Mouse (Mus musculus) embryo, embryonic 11.5 days (tissue): ENCODE results near the gene Ptprcap.

Experiments used
- DNase-seq: peaks from one replicate; pipeline ENCODE4 v3.0.0-alpha.2; 2012; ENCODE audit warnings: low read depth, low spot score

Ptprcap gene

DNA sequence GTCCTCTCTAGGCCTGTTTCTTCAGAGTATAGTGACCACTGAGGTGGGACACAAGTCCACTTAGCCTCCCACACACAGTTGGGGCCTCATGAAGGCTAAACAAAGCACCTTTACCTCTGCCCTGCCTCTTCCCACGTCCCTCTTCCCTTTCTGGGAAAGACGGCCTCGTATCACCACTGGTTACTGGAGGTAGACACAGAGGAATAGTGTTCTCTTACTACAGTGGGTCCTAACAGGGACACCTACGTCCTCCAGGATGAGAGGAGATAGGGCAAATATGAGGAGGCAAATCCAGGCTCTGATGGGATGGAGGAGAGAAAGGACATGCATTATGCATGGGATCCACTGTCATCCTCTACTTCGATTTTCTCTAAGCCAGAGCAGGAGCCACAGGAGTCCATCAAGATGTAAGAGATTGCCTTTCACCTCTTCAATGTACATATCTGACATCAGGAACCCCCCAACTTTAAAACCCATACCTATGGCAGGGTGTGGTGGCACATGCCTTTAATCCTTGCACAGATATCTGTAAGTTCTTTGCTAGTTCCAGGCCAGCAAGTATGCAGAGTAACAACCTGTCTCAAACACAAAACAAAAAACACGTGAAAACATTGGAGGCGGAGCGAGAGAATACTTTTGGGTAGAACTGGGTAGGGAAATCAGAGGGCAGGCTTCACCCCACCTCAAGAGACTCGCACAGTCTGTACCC is 5.5 kb upstream of the Ptprcap start:
- DNase-seq: no peak

GRCm38 (mm10) chr19:4148491-4148806 is 5.0 kb upstream of the Ptprcap start, which contains the start of gene Coro1b:
Gene Coro1b (plus strand): TSS chr19:4148619.
- peak; percentile 89 for DNase-seq

GRCm38 (mm10) chr19:4148819-4149218 is 4.6 kb upstream of the Ptprcap start:
- DNase-seq: no peak

DNA sequence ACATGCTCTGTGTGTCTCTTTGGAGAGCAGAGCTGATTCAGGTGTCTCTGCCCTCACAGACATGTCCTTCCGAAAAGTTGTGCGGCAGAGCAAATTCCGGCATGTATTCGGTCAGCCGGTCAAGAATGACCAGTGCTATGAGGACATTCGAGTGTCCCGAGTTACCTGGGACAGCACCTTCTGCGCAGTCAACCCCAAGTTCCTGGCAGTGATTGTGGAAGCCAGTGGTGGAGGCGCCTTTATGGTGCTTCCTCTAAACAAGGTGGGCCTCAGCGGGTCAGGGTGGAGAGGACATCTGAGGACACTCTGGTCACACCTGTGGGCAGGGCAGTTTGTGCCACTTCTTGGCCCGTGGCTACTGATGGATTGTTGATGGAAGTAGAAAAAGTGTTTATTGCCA is 4.1 kb upstream of the Ptprcap start:
- DNase-seq: no peak

DNA sequence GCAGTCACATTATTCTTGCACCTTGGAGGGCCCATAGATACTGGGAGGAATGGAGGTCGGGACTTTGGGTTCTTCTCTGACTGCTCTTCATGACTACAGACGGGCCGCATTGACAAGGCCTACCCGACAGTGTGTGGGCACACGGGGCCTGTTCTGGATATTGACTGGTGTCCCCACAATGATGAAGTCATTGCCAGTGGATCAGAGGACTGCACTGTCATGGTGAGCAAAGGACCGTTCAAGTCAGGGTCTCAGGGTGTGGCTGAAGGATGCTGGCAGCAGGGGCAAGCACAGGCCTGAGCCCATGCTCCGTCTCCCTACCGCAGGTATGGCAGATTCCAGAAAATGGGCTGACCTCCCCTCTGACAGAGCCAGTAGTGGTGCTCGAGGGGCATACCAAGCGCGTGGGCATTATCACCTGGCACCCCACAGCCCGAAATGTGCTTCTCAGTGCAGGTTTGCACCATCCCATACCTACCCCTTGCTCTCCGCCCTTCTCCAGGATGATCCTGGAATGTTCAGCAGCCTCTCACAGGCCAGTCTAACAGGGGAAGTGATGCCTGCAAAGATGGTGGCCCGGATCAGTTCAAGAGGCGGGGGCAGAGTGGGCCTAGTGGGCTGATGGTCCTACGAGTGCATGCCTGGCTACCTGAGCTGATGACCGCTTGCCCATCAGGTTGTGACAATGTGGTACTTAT is 3.5 kb upstream of the Ptprcap start:
- DNase-seq: no peak

DNA sequence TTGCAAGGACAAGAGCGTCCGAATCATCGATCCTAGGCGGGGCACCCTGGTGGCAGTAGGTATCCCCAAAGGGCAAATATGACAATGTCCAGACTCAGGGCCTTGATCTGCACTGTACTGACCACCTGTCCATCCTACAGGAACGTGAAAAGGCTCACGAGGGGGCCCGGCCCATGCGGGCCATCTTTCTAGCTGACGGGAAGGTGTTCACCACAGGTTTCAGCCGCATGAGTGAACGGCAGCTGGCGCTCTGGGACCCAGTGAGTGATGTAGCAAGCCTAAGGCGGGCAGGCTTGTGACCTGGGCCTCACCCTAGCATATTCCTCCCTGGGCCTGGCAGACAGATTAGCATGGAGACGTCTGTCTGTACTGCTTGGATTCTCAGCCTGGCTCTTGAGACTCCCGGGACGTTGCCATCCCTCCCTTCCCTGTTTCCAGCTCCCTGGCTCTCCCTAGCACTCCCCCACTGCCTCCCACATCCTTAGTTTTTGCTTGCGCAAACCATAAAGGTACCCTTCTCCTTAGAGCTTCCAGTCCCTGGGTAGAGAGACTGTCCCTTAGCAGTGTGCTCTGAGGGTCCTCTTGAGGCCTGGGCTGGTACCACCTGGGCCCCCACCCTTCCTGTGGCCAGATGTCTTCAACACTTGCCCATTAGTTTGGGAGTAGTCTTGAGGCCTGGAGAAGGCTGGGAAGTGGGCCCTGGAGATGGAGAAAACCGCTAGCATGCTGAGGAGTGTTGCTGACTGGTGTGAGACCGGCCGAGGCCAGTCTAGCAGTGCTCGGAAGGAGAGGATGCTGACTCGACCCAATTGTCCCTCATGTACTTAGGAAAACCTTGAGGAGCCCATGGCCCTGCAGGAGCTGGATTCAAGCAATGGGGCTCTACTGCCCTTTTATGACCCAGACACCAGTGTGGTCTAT is 2.6 kb upstream of the Ptprcap start:
- no peak for DNase-seq

DNA sequence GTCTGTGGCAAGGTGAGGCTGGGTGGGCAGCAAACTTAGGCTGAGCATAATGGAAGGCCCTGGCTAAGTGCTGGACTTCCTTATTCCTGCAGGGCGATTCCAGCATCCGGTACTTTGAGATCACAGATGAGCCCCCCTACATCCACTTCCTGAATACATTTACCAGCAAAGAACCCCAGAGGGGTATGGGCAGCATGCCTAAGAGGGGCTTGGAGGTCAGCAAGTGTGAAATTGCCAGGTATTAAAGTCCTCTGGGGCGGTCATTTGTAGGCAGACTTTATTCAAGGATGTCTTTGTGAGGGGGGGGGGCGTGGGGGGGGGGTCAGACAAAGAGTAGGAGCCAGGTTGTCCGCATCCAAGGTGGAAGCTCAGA is 1.9 kb upstream of the Ptprcap start:
- no peak for DNase-seq

DNA sequence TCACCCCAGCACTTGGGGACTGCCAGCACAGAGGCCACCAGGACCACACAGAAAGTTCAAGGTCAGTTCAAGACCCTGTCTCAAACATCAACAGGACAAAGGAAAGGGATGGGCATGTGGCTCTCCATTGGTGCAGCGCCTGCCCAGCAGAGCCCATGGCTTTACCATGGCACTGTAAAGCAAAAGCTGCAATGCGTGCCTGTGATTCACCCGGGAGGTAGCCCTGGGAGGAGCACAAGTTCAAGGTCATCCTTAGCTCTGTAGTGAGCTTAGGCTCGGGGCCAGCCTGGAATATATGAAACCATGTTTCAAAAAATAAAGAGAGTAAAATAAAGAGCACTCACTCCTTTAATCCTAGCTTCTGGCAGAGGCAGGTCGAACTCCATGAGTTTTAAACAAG is 1.5 kb upstream of the Ptprcap start:
- DNase-seq: no peak

- no peak for DNase-seq
Measured at GRCm38 (mm10) chr19:4152445-4153231, 766 bp upstream of the Ptprcap start.

DNA sequence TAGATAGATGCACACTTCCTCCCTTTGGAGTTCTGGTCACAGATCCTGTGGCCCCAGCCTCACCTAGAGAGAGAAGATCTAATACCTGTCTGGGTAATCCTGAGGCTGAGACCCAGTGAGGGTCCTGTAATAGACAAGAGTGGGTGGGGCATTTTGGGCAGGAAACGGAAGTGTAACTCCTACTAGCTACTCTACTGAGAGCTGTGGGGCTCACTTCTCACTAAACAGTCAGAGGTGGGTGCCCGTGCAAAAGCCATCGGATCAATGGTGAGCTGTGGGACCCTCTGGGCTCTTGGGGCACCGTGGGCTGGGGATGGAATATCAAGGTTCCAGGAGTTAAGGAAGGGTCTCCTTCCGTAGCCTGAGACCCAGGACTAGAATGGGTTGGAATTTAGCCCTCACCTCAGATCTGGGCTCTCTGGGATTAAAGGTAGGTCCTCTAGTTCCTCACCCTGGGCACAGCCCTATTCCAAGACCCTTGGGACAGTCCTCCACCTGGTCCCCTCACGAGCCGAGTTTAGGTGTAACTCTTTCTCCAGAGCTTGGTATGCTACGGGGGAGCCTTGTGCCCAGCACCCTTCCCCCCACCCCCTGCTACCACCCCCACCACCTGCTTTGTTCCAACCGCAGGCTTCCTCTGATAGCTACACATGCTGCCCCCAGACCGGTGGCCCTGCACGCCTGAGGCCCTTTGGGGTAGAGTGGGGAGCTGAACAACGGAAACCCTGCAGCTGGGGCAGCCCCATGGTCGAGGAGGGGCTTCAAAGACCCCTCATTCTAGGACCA is 1.2 kb downstream of the Ptprcap start:
- DNase-seq: no peak

- no peak for DNase-seq
Measured at GRCm38 (mm10) chr19:4155223-4156072, 2.0 kb downstream of the Ptprcap start.

DNA sequence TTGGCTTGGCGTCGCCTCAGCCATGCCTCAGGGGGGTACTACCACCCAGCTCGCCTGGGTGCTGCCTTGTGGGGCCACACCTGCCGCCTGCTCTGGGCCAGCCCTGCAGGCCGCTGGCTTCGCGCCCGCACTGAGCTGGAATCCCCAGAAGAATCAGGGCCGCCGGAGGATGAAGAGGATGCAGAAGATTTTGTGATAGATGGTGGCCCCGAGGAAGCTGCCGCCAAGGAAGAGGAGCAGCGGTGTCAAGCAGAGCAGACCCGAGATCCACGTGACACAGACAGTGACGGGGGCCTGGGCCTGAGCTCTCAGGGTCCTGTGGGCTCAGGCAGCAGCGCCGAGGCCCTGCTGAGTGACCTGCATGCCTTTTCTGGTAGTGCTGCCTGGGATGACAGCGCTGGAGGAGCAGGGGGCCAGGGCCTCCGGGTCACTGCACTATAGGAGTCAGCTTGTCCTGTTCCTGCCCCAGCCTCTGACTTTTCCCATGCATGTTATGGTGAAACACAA is 2.7 kb downstream of the Ptprcap start:
- DNase-seq: no peak

DNA sequence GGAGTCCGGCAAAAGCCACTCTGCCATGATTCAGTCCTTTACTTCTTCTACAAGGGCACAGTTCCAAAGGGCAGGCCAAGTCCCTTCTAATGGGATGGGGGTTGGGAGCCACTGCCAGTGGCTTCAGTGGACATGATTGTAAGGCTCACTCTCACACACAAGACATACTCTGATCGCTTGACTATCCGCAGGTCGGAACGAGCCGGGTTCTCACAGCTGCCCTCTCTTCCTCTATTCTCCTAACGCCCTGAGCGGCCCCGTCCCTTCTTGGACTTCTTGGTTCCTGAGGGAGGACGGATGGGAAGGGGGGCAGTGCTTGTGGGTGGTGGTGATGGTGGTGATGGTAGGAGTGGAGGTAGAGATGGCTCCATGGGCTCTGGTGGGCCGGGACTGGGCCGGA is 3.4 kb downstream of the Ptprcap start:
- no peak for DNase-seq

DNA sequence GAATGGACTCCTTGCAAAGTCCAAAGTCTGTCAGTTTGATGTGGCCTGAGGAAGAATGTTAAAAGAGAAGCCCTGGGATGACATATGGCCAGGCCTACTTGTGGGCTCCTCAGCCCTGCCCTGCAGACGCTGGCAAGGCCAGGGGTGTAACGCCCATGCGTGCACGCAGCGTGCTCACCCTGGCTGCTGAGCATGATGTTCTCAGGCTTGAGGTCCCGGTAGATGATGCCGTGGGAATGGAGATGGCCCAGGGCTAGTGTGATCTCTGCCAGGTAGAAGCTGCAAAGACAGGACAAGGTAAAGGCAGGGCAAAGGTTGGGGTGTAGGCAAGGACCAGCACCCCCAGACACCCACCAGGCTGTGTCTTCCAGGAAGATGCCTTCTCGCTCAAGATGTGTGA is 5.6 kb downstream of the Ptprcap start:
- DNase-seq: no peak

- DNase-seq: peak; percentile 86
Measured at GRCm38 (mm10) chr19:4162646-4163542, 9.5 kb downstream of the Ptprcap start, which contains the start of gene Rps6kb2. Gene Rps6kb2 (minus strand): TSS chr19:4163354.

- DNase-seq: no peak
Measured at GRCm38 (mm10) chr19:4163543-4163887, 10.1 kb downstream of the Ptprcap start.

- no peak for DNase-seq
Measured at GRCm38 (mm10) chr19:4164100-4164499, 10.7 kb downstream of the Ptprcap start.

- no peak for DNase-seq
Measured at GRCm38 (mm10) chr19:4164721-4165120, 11.3 kb downstream of the Ptprcap start.
